Mouse (Mus musculus) olfactory bulb, adult 2 months (tissue): ENCODE results near the gene Omd.

Source experiments
- CTCF ChIP-seq: fragments of 200-500 bp; IDR thresholded peaks from 2 replicates; pipeline ENCODE4 v1.5.1; 2012; ENCODE audit warnings: low read depth, mild to moderate bottlenecking, low read length, moderate library complexity; ENCODE audit not compliant: insufficient read depth
- POLR2A ChIP-seq: fragments of 200-500 bp; IDR thresholded peaks from 2 replicates; pipeline ENCODE4 v1.6.1; 2012; ENCODE audit warnings: mild to moderate bottlenecking, low read depth, low read length, moderate library complexity; ENCODE audit not compliant: insufficient read depth

DNA sequence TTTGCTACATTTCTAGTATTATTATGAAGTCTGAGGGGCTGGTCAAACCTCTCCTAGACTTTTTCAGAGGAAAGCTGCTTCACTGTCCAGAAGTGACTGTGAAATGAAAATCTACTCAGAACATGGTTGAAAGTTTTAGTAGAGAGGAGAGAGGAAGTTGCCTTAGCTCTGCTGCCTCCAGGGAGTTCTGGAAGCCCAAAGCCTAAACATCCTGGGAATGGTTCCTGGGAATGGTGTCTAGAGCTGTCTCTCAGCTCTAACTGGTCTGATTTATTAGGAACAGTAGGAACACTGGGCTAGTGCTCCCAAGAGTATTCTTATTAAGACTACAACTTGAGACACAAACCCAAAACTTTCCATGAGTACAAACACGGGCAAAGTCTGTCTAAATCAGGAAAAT, 35.7 kb upstream of the Omd start:
- TF ChIP-seq POLR2A: no peak
- TF ChIP-seq CTCF: no peak
